Mouse (Mus musculus) CH12.LX (cell line): ENCODE data around the gene Slc44a1. TPM values are rescaled to one million over a fixed set of nuclear protein-coding genes. Genes with fewer than 3 reads are reported as not detected.
A peak's percentile ranks its signal among the peaks of the same experiment; 100 is the strongest.

ENCODE experiments used
- DNase-seq: peaks from one replicate; pipeline ENCODE4 v3.0.0-alpha.2; 2013; ENCODE audit errors: extremely low read depth
- H3K27ac ChIP-seq: 2 replicates; pipeline ENCODE4 v1.5.1; 2012; ENCODE audit warnings: low read depth, mild to moderate bottlenecking, control low read depth, moderate library complexity; ENCODE audit not compliant: insufficient read depth
- H3K27me3 ChIP-seq: replicated peaks from 2 replicates; pipeline ENCODE3; 2012; ENCODE audit warnings: inconsistent platforms
- H3K36me3 ChIP-seq, 2 experiments: replicated peaks in 1 of 2; 2 replicates each; pipeline versions ENCODE3 to v1.6.1; 2012; ENCODE audit warnings: inconsistent platforms in 1 of 2, low read length in 1 of 2, mild to moderate bottlenecking in 1 of 2, mixed read lengths in 1 of 2, moderate library complexity in 1 of 2; ENCODE audit not compliant: control insufficient read depth in 1 of 2, insufficient read depth in 1 of 2
- H3K4me1 ChIP-seq, 2 experiments: 2 replicates each; pipeline ENCODE4 v1.6.1; 2012; ENCODE audit warnings: inconsistent platforms in 1 of 2, moderate library complexity in 1 of 2; ENCODE audit not compliant: insufficient read depth in 2 of 2, control insufficient read depth in 1 of 2
- H3K4me2 ChIP-seq: 2 replicates; pipeline ENCODE4 v1.6.1; 2012; ENCODE audit warnings: low read depth, mild to moderate bottlenecking, control low read depth; ENCODE audit not compliant: poor library complexity, insufficient read depth, severe bottlenecking
- H3K4me3 ChIP-seq, 3 experiments: fragments of 150-350 bp in 1 of 3; sonication (generic) in 1 of 3; replicated peaks in 1 of 3; 2 replicates each; pipeline versions ENCODE3 to v1.5.1; 2011 to 2012; ENCODE audit warnings: low read depth in 2 of 3, low read length in 2 of 3, mild to moderate bottlenecking in 2 of 3, moderate library complexity in 2 of 3, control low read depth in 1 of 3, improper control_type of control experiment in 1 of 3, inconsistent platforms in 1 of 3, mixed read lengths in 1 of 3; ENCODE audit not compliant: poor library complexity in 1 of 3
- H3K79me2 ChIP-seq: replicated peaks from 2 replicates; pipeline ENCODE4 v1.6.1; 2012; ENCODE audit warnings: mild to moderate bottlenecking, moderate library complexity; ENCODE audit not compliant: control insufficient read depth, poor library complexity, insufficient read depth, severe bottlenecking; ENCODE audit errors: extremely low read depth
- H3K9ac ChIP-seq: 2 replicates; pipeline ENCODE4 v1.6.1; 2012; ENCODE audit warnings: low read depth, mild to moderate bottlenecking, control low read depth, moderate library complexity; ENCODE audit not compliant: insufficient read depth
- H3K9me3 ChIP-seq: replicated peaks from 2 replicates; pipeline ENCODE3; 2012; ENCODE audit warnings: low read length, inconsistent platforms, mixed read lengths
- BHLHE40 ChIP-seq: IDR thresholded peaks from 2 replicates; pipeline ENCODE4 v1.6.1; 2011; ENCODE audit warnings: mild to moderate bottlenecking, low read depth, low read length, improper control_type of control experiment
- CHD1 ChIP-seq: IDR thresholded peaks from 2 replicates; pipeline ENCODE4 v1.6.1; 2012; ENCODE audit warnings: low read depth, low read length, improper control_type of control experiment, inconsistent platforms
- CHD2 ChIP-seq: IDR thresholded peaks from 2 replicates; pipeline ENCODE4 v1.6.1; 2011; ENCODE audit warnings: low read length, improper control_type of control experiment
- CTCF ChIP-seq, 2 experiments: IDR thresholded peaks in 1 of 2; conservative IDR thresholded peaks in 1 of 2; 2 replicates each; pipeline ENCODE4 v1.5.1; 2011 to 2012; ENCODE audit warnings: low read depth in 2 of 2, low read length in 2 of 2, improper control_type of control experiment in 1 of 2, inconsistent platforms in 1 of 2, mild to moderate bottlenecking in 1 of 2, moderate library complexity in 1 of 2
- E2F4 ChIP-seq: IDR thresholded peaks from 2 replicates; pipeline ENCODE4 v1.6.1; 2011; ENCODE audit warnings: low read depth, low read length, improper control_type of control experiment; ENCODE audit not compliant: insufficient replicate concordance
- EP300 ChIP-seq: IDR thresholded peaks from 2 replicates; pipeline ENCODE4 v1.6.1; 2011; ENCODE audit warnings: low read length, improper control_type of control experiment
- JUN ChIP-seq: IDR thresholded peaks from 2 replicates; pipeline ENCODE4 v1.6.1; 2011; ENCODE audit warnings: low read depth, mild to moderate bottlenecking, low read length, improper control_type of control experiment, moderate library complexity; ENCODE audit not compliant: insufficient read depth
- JUND ChIP-seq: conservative IDR thresholded peaks from 2 replicates; pipeline ENCODE4 v1.6.1; 2011; ENCODE audit warnings: low read depth, low read length, improper control_type of control experiment
- KAT2A ChIP-seq: IDR thresholded peaks from 2 replicates; pipeline ENCODE4 v1.6.1; 2012; ENCODE audit warnings: low read length, improper control_type of control experiment, inconsistent platforms; ENCODE audit not compliant: insufficient replicate concordance
- MAFK ChIP-seq: IDR thresholded peaks from 2 replicates; pipeline ENCODE4 v1.6.1; 2011; ENCODE audit warnings: low read length, improper control_type of control experiment; ENCODE audit not compliant: insufficient replicate concordance
- MAX ChIP-seq: IDR thresholded peaks from 2 replicates; pipeline ENCODE4 v1.6.1; 2011; ENCODE audit warnings: low read length, improper control_type of control experiment
- MAZ ChIP-seq: IDR thresholded peaks from 2 replicates; pipeline ENCODE4 v1.6.1; 2012; ENCODE audit warnings: low read depth, mild to moderate bottlenecking, inconsistent platforms, low read length, improper control_type of control experiment, moderate library complexity
- MXI1 ChIP-seq: IDR thresholded peaks from 2 replicates; pipeline ENCODE4 v1.6.1; 2011; ENCODE audit warnings: mild to moderate bottlenecking, low read depth, low read length, improper control_type of control experiment
- NELFE ChIP-seq: IDR thresholded peaks from 2 replicates; pipeline ENCODE4 v1.6.1; 2011; ENCODE audit warnings: low read depth, low read length, improper control_type of control experiment
- POLR2AphosphoS2 ChIP-seq: IDR thresholded peaks from 2 replicates; pipeline ENCODE4 v1.6.1; 2011; ENCODE audit warnings: low read depth, low read length, improper control_type of control experiment
- RAD21 ChIP-seq: IDR thresholded peaks from 2 replicates; pipeline ENCODE4 v1.6.1; 2011; ENCODE audit warnings: low read depth, mild to moderate bottlenecking, low read length, improper control_type of control experiment, moderate library complexity
- RCOR1 ChIP-seq: conservative IDR thresholded peaks from 2 replicates; pipeline ENCODE4 v1.6.1; 2012; ENCODE audit warnings: low read depth, mild to moderate bottlenecking, inconsistent platforms, low read length, improper control_type of control experiment
- SIN3A ChIP-seq: IDR thresholded peaks from 2 replicates; pipeline ENCODE4 v1.6.1; 2012; ENCODE audit warnings: low read length, improper control_type of control experiment, inconsistent platforms
- SMC3 ChIP-seq: IDR thresholded peaks from 2 replicates; pipeline ENCODE4 v1.6.1; 2011; ENCODE audit warnings: low read depth, low read length, improper control_type of control experiment
- TCF12 ChIP-seq: IDR thresholded peaks from 2 replicates; pipeline ENCODE4 v1.6.1; 2014; ENCODE audit warnings: low read depth, mild to moderate bottlenecking, inconsistent platforms, low read length, improper control_type of control experiment
- UBTF ChIP-seq: IDR thresholded peaks from 2 replicates; pipeline ENCODE4 v1.6.1; 2012; ENCODE audit warnings: low read depth, mild to moderate bottlenecking, inconsistent platforms, low read length, improper control_type of control experiment, moderate library complexity
- USF2 ChIP-seq: conservative IDR thresholded peaks from 2 replicates; pipeline ENCODE4 v1.6.1; 2011; ENCODE audit warnings: low read depth, low read length, improper control_type of control experiment
- ZC3H11A ChIP-seq: IDR thresholded peaks from 2 replicates; pipeline ENCODE4 v1.6.1; 2012; ENCODE audit warnings: low read depth, mild to moderate bottlenecking, inconsistent platforms, low read length, improper control_type of control experiment
- ZKSCAN1 ChIP-seq: IDR thresholded peaks from 2 replicates; pipeline ENCODE4 v1.6.1; 2012; ENCODE audit warnings: low read depth, inconsistent platforms, low read length, improper control_type of control experiment, borderline replicate concordance
- dilution Hi-C: fragments of 300-500 bp; cut with MboI; formaldehyde crosslinking; loops from 2 replicates; pipeline ENCODE4 v1.14.3; 2020; ENCODE audit warnings: low sequenced_read_pairs; ENCODE audit not compliant: extremely low pct_unique_long_range_greater_than_20kb, extremely low pct_ligation_motif_present
- in situ Hi-C: fragments of 300-500 bp; cut with MboI; formaldehyde crosslinking; loops from 3 replicates; pipeline ENCODE4 v1.14.3; 2019; ENCODE audit warnings: low sequenced_read_pairs, low pct_ligation_motif_present, low pct_unique_long_range_greater_than_20kb, mixed read lengths
- polyA plus RNA-seq: library from polyadenylated mRNA; unstranded; fragments of >175 nt; gene quantifications from 2 replicates; pipeline ENCODE4 v1.2.1, GENCODE M21; 2012; ENCODE audit warnings: low read depth; ENCODE audit not compliant: insufficient read length
- total RNA-seq, 2 experiments: library from RNA; depleted of rRNA; stranded (reverse); fragments of 300-350 nt in 1 of 2; fragments of >200 nt in 1 of 2; gene quantifications; 2 replicates each; pipeline ENCODE4 v1.2.3; 2012 to 2014

Slc44a1 gene
- total and polyA plus RNA-seq, 3 experiments, result 5.4 to 9.3 (median 6.6) TPM

DNA sequence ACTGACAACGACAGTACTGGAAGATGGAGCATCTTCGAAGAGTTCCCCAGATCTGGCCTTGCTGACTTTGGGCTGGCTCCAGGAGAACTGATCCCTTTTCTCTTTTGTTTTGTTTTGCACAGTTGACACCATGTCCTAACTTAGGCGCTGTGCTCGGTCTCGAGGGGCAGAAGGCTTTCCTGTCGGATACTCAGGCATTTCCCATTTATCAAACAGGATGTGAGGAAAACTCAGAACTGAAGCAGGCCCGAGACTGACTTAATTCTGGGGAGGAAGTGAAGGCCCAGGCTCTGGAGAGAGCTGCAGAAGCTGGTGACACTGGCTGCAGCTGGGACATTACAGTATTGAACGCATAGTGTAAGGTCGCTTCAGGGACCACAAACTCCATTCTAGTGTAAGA is 152.2 kb downstream of the Slc44a1 start:
- in situ Hi-C loops (loop anchor here (10.0 to 25.0 kb wide), 3 partner anchors 208 to 480 kb away; partner anchors contain the start of gene Tmem38b), dilution Hi-C loops (no loop called here)
- peaks cover 0 to 26% of the 10 kb centered on the region in 2 experiments; a peak in 2 of 4 replicates for H3K4me1 ChIP-seq
- H3K27me3 ChIP-seq, result peaks cover 4% of the 10 kb centered on the region
- no peaks in the 10 kb centered on the region for H3K36me3 ChIP-seq
- no peak overlapping the region for H3K27ac ChIP-seq
- no peak overlapping the region for H3K4me3 ChIP-seq
- no peaks in the 10 kb centered on the region for H3K79me2 ChIP-seq
- peaks cover 4% of the 10 kb centered on the region for H3K9me3 ChIP-seq
- no peak for DNase-seq
- no peak overlapping the region for H3K9ac ChIP-seq
- TF ChIP-seq ZC3H11A (no peak), SIN3A (no peak), RCOR1 (no peak), CTCF (conservative IDR thresholded peaks at IDR 0.05 in 1 of 2, IDR thresholded peaks at IDR 0.05 in 1 of 2; ENCODE audit: low read depth in 2 of 2, low read length in 2 of 2) (no peak), JUND (no peak), EP300 (no peak), NELFE (no peak)
- H3K4me2 ChIP-seq, result no peak overlapping the region

DNA sequence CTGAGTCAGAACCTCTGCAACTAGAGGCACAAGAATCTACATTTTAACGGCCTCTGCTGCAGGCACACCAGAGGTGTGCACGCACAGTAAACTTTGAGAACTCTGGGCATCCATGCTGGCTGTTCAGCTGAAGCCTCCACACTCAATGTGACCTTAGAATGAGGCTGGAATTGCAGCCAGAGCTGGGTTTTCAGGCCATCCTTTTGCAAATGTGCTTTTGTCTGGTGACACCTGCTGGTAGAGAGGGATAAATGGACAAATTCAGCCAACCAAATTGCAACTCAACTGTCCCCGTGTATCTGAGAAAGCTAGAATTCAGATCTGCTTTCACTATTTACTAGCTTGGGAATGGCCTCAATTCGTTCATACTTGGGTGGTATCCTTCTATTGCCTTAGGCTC is 154.0 kb downstream of the Slc44a1 start:
- peak; percentile 70 for DNase-seq
- TF ChIP-seq CHD2, result no peak
- TF ChIP-seq CTCF (conservative IDR thresholded peaks at IDR 0.05 in 1 of 2, IDR thresholded peaks at IDR 0.05 in 1 of 2; ENCODE audit: low read depth in 2 of 2, low read length in 2 of 2), result peak; percentile 45 to 86
- no peak for TF ChIP-seq JUN
- no peak for TF ChIP-seq ZKSCAN1
- no peak for TF ChIP-seq MXI1
- TF ChIP-seq ZC3H11A, result peak; percentile 72
- TF ChIP-seq MAFK, result 0 out of 2 replicates have a peak, but pooled peaks have one; percentile 34
- TF ChIP-seq TCF12, result no peak
- TF ChIP-seq UBTF, result no peak
- no peak for TF ChIP-seq USF2
- no peak for TF ChIP-seq BHLHE40
- TF ChIP-seq RAD21, result peak; percentile 95
- TF ChIP-seq SMC3, result peak; percentile 89
- TF ChIP-seq KAT2A, result no peak
- TF ChIP-seq MAX, result no peak
- no peak for TF ChIP-seq NELFE
- TF ChIP-seq RCOR1, result no peak
- no peak for TF ChIP-seq POLR2AphosphoS2
- TF ChIP-seq E2F4, result no peak
- TF ChIP-seq CHD1, result no peak
- no peak for TF ChIP-seq MAZ
- peaks cover 0 to 26% of the 10 kb centered on the region in 2 experiments; a peak in 2 of 4 replicates for H3K4me1 ChIP-seq
- dilution Hi-C loops, result no loop called here
- H3K79me2 ChIP-seq, result no peaks in the 10 kb centered on the region
- no peak overlapping the region for H3K4me3 ChIP-seq
- H3K27ac ChIP-seq, result no peak overlapping the region
- H3K36me3 ChIP-seq, result no peaks in the 10 kb centered on the region
- in situ Hi-C loops, result loop anchor here (10.0 to 25.0 kb wide), 3 partner anchors 209 to 482 kb away; partner anchors contain the start of gene Tmem38b
- H3K9ac ChIP-seq, result no peak overlapping the region
- no peak overlapping the region for H3K4me2 ChIP-seq
- H3K27me3 ChIP-seq, result peaks cover 4% of the 10 kb centered on the region
- no peaks in the 10 kb centered on the region for H3K9me3 ChIP-seq
